Mouse (Mus musculus): Measurements from ENCODE around the gene Vmn1r69.

Gene Vmn1r69

DNA sequence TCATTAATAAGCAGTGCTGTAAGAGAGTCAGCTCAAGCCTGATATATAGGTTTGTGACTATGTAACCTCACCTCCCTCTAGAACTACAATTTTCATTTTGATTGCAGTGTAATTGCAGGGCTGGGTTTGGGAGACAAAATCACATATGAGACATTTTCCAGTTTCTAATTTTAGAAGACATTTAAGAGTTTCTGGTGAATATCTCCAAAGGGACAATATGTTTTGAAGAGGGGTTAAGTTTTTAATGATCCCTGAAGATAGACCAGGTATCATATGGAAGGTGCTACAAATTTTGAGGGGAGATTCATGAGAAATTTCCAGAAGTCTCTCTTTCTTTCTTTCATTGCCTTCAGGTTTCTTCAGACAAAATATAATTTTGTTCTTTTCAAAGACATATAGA lies at the start of gene Vmn1r69:
TSS of gene Vmn1r69 (minus strand) at position 101 of the 400 bp plus-strand sequence.
- no peak for DNase-seq (ENCODE audit: low spot score)

DNA sequence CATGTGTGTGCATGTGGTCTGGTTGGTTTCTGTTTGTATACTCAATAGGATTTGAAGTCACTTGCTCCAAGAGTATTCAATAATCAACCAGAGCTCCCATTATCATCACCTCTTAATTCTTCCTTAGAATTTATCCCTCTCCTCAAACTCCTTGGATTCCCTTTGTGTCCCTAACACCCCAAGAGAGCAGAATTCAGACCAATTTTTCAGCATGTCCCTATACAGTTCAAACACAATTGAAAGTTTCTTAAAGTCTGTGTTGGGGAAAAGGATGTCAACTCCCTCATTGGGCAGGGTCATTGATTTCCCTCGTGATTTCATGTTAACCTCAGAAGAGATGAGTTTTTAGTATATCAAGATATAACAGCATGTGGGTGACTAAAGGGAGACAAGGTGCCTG lies 17.8 kb upstream of the Vmn1r69 start, which contains the start of gene Vmn1r70:
TSS of gene Vmn1r70 (plus strand) at position 301 of the 400 bp plus-strand sequence.
- no peak for DNase-seq (ENCODE audit: low spot score)

DNA sequence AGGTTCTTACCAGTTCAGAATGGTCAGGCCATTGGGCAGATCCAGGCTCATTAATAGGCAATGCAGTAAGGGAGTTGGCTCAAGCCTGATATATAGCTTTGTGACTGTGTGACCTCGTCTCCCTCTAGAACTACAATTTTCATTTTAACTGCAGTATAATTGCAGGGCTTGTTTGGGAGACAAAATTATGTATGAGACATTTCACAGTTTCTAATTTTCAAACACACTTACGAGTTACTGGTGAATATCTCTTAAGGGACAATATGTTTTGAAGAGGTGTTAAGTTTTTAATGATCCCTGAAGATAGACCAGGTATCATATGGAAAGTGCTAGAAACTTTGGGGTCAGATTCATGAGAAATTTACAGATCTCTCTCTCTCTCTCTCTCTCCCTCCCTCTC lies 55.1 kb downstream of the Vmn1r69 start, which contains the start of gene Vmn1r68:
TSS of gene Vmn1r68 (minus strand) at position 101 of the 400 bp plus-strand sequence.
- DNase-seq (ENCODE audit: low spot score), result no peak
